8 mouse cellular contexts compared by ENCODE assay signal in the genomic region with DNA sequence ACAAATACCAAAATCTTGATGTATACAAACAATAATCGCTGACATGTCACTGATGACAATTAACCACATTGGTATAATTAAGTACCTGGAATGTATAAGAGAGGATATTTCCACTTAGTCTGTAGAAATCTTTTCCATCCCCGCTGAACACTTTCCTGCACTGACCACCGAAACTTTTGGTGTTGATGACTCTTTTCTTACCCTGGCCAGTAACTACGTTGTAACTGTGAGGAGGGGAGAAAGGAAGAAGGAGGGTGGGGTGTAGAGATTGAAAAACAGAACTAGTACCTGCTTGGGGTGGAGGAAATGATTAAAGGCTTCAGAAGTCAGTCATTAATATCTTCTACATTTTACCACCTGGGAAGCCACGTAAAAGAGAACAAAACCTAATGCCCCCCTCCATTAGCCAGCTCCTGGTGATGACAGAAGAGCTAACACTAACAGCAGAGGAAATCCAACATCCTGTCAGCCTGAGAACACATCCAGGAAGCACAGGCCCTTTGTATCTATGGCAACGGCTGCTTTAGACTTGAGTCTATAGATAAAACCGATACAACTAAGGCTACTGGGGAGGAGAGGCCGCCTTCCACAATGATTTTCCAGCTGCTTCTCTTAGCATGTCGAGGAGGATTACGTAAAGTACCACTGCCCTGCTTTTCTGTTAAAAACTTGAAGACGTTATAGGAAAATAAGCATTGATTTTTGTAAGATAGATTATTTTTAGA. TPM values are rescaled to one million over a fixed set of nuclear protein-coding genes. Genes with fewer than 3 reads are reported as not detected.
DNase-seq lines count a peak whose midpoint lies in the region; ATAC-seq and TF ChIP-seq lines count a peak whose summit lies in the region.

No protein-coding gene starts in this region.

- DNase-seq in limb, embryonic 14.5 days (ENCODE audit: low spot score), result peak; percentile 14
- DNase-seq in limb, embryonic 10.5 days (ENCODE audit: low spot score), result no peak
- DNase-seq in hindbrain, postnatal 0 days (ENCODE audit: low spot score), result peak; percentile 53
- no peak for DNase-seq in gastrocnemius, adult 18-20 months (ENCODE audit: low spot score)
- DNase-seq in cerebellum, adult 18-20 months, result no peak
- no peak for DNase-seq in adrenal gland, postnatal 25 days

- H3K36me3 ChIP-seq in limb, embryonic 14.5 days (ENCODE audit: control insufficient read depth, insufficient read depth, low read length), result no peaks in the 10 kb centered on the region
- no peaks in the 10 kb centered on the region for H3K36me3 ChIP-seq in limb, embryonic 10.5 days
- no peaks in the 10 kb centered on the region for H3K36me3 ChIP-seq in hindbrain, postnatal 0 days (ENCODE audit: insufficient read depth, low read length)
- H3K36me3 ChIP-seq in neural tube, embryonic 15.5 days, result no peaks in the 10 kb centered on the region

- WGBS in limb, embryonic 14.5 days, result 59% methylated on average over 11 of the region's 11 CpGs
- WGBS in limb, embryonic 10.5 days, result 70% methylated on average over 11 of the region's 11 CpGs
- WGBS in hindbrain, postnatal 0 days, result 61% methylated on average over 11 of the region's 11 CpGs
- WGBS in neural tube, embryonic 15.5 days, result 59% methylated on average over 11 of the region's 11 CpGs

- ATAC-seq in limb, embryonic 14.5 days (ENCODE audit: low FRiP score, low read depth), result no peak
- ATAC-seq in hindbrain, postnatal 0 days, result peak; percentile 67; the same call in 1 of the 2 replicates
- peak; percentile 79 for ATAC-seq in neural tube, embryonic 15.5 days (ENCODE audit: low FRiP score)

- no peak overlapping the region for H3K9ac ChIP-seq in limb, embryonic 14.5 days (ENCODE audit: low read depth, low read length, severe bottlenecking)
- no peak overlapping the region for H3K9ac ChIP-seq in hindbrain, postnatal 0 days (replicated peaks; ENCODE audit: low read length)
- H3K9ac ChIP-seq in neural tube, embryonic 15.5 days (replicated peaks), result no peak overlapping the region

- H3K4me1 ChIP-seq in limb, embryonic 14.5 days (ENCODE audit: control insufficient read depth, insufficient read depth, low read length), result no peaks in the 10 kb centered on the region
- H3K4me1 ChIP-seq in limb, embryonic 10.5 days, result 0 out of 2 replicates have a peak, but pooled peaks cover 3% of the 10 kb centered on the region
- H3K4me1 ChIP-seq in cortical plate, adult 2 months (ENCODE audit: control insufficient read depth, insufficient read depth, low read length), result peaks cover 3% of the 10 kb centered on the region; the same call in 1 of the 2 replicates
- no peaks in the 10 kb centered on the region for H3K4me1 ChIP-seq in hindbrain, postnatal 0 days (ENCODE audit: insufficient read depth, low read length)
- H3K4me1 ChIP-seq in neural tube, embryonic 15.5 days, result no peaks in the 10 kb centered on the region

- no peak for TF ChIP-seq POLR2A in limb, embryonic 14.5 days (IDR thresholded peaks at IDR 0.05; ENCODE audit: borderline replicate concordance, extremely low read depth, insufficient read depth, insufficient read length)
- no peak for TF ChIP-seq POLR2A in cortical plate, adult 2 months (IDR thresholded peaks at IDR 0.05; ENCODE audit: extremely low read depth, insufficient read depth, low read length)

- H3K4me2 ChIP-seq in limb, embryonic 14.5 days (replicated peaks; ENCODE audit: low read depth, low read length, severe bottlenecking), result no peak overlapping the region
- H3K4me2 ChIP-seq in hindbrain, postnatal 0 days (ENCODE audit: low read depth, low read length), result no peak overlapping the region
- H3K4me2 ChIP-seq in neural tube, embryonic 15.5 days, result no peak overlapping the region

- H3K27ac ChIP-seq in limb, embryonic 14.5 days (replicated peaks; ENCODE audit: low read depth, low read length), result no peak overlapping the region
- no peak overlapping the region for H3K27ac ChIP-seq in limb, embryonic 10.5 days
- 0 out of 2 replicates have a peak overlapping the region, but pooled peaks have one; percentile 8 for H3K27ac ChIP-seq in cortical plate, adult 2 months (ENCODE audit: insufficient read depth, low read length)
- no peak overlapping the region for H3K27ac ChIP-seq in hindbrain, postnatal 0 days
- H3K27ac ChIP-seq in neural tube, embryonic 15.5 days (replicated peaks), result no peak overlapping the region

- no peak overlapping the region for H3K4me3 ChIP-seq in limb, embryonic 14.5 days (replicated peaks; ENCODE audit: low read length)
- no peak overlapping the region for H3K4me3 ChIP-seq in limb, embryonic 10.5 days
- no peak overlapping the region for H3K4me3 ChIP-seq in cortical plate, adult 2 months (ENCODE audit: insufficient read depth, low read length)
- H3K4me3 ChIP-seq in hindbrain, postnatal 0 days (ENCODE audit: low read length), result no peak overlapping the region
- no peak overlapping the region for H3K4me3 ChIP-seq in neural tube, embryonic 15.5 days (replicated peaks)

- no peaks in the 10 kb centered on the region for H3K9me3 ChIP-seq in limb, embryonic 14.5 days (ENCODE audit: control insufficient read depth, low read length)
- H3K9me3 ChIP-seq in limb, embryonic 10.5 days (replicated peaks), result no peaks in the 10 kb centered on the region
- no peaks in the 10 kb centered on the region for H3K9me3 ChIP-seq in hindbrain, postnatal 0 days (ENCODE audit: low read length)
- no peaks in the 10 kb centered on the region for H3K9me3 ChIP-seq in neural tube, embryonic 15.5 days (replicated peaks)

- TF ChIP-seq CTCF in cortical plate, adult 2 months (IDR thresholded peaks at IDR 0.05; ENCODE audit: extremely low read depth, insufficient read depth, low read length), result no peak
- TF ChIP-seq CTCF in hindbrain, postnatal 0 days (IDR thresholded peaks at IDR 0.05; ENCODE audit: low read depth), result no peak

- no peaks in the 10 kb centered on the region for H3K27me3 ChIP-seq in limb, embryonic 14.5 days (ENCODE audit: control insufficient read depth, insufficient read depth, low read length)
- H3K27me3 ChIP-seq in limb, embryonic 10.5 days (ENCODE audit: low read depth, poor library complexity, severe bottlenecking), result no peaks in the 10 kb centered on the region
- no peaks in the 10 kb centered on the region for H3K27me3 ChIP-seq in hindbrain, postnatal 0 days (ENCODE audit: insufficient read depth, low read length)
- H3K27me3 ChIP-seq in neural tube, embryonic 15.5 days (replicated peaks), result no peaks in the 10 kb centered on the region

RNA-seq across cellular contexts. Expression of gene C7, which starts 17.8 kb away (rescaled TPM):
- polyA plus RNA-seq in limb, embryonic 14.5 days (2012; rRNA removed), result 0.05 and 0.26 TPM in 2 replicates
- polyA plus RNA-seq in limb, embryonic 14.5 days (2014; fragmentation: Nextera tagmentation; extraction: Ambion mirVana), result 0.11 and 0.28 TPM in 2 replicates
- polyA plus RNA-seq in limb, embryonic 10.5 days (2016; fragmentation: Nextera tagmentation; extraction: Ambion mirVana), result 0.05 TPM in 1 of 2 replicates, not detected in the other
- polyA plus RNA-seq in cortical plate, adult 2 months (2012; rRNA removed), result 1.3 and 1.5 TPM in 2 replicates
- 0.10 TPM in 1 of 2 replicates, not detected in the other for total RNA-seq in hindbrain, postnatal 0 days (2014; rRNA removed)
- polyA plus RNA-seq in hindbrain, postnatal 0 days (2015; fragmentation: Nextera tagmentation; extraction: Ambion mirVana), result 0.05 TPM in 1 of 2 replicates, not detected in the other
- polyA plus RNA-seq in neural tube, embryonic 15.5 days (2015; fragmentation: Nextera tagmentation; extraction: Ambion mirVana), result 0.08 TPM in 1 of 2 replicates, not detected in the other
- total RNA-seq in gastrocnemius, adult 18-20 months (2021), result 1 to 10 TPM; 1.7 to 5.1 TPM
- 9.4 and 9.5 TPM in 2 replicates for total RNA-seq in adrenal gland, postnatal 25 days (2021)

Comparison
In these comparisons a context has a peak if more than half of its experiments do, and no peak if none do; other contexts are left out.
1. DNase-seq: peak in limb, embryonic 14.5 days (single experiment) and hindbrain, postnatal 0 days (single experiment); none in limb, embryonic 10.5 days (single experiment), gastrocnemius, adult 18-20 months (single experiment), cerebellum, adult 18-20 months (0 of 2) and adrenal gland, postnatal 25 days (single experiment).